Mouse (Mus musculus): ENCODE measurements at regions not wholly inside any gene's neighbourhood (a gene's known extent, or its start where the extent isn't known, plus 50 kb on each side); places are given as distances from the start of the nearest gene placed in this dataset.

- WGBS: 64% methylated on average over 3 of the region's 3 CpGs
- no peak overlapping the region for H3K4me2 ChIP-seq (ENCODE audit: low read depth, low read length, poor library complexity, severe bottlenecking)
- no peak overlapping the region for H3K27ac ChIP-seq (ENCODE audit: low read depth, low read length)
- DNase-seq (ENCODE audit: low spot score): no peak
- no peaks in the 10 kb centered on the region for H3K9me3 ChIP-seq (ENCODE audit: low read length)
- no peak overlapping the region for H3K9ac ChIP-seq (replicated peaks; ENCODE audit: low read length, poor library complexity, severe bottlenecking)
- no peaks in the 10 kb centered on the region for H3K27me3 ChIP-seq (ENCODE audit: insufficient read depth, low read length)
- TF ChIP-seq CTCF (IDR thresholded peaks at IDR 0.05): no peak
- no peak overlapping the region for H3K4me3 ChIP-seq (ENCODE audit: low read depth, low read length)
- no peaks in the 10 kb centered on the region for H3K4me1 ChIP-seq (ENCODE audit: insufficient read depth, low read length)
- no peaks in the 10 kb centered on the region for H3K36me3 ChIP-seq (ENCODE audit: insufficient read depth, low read length)
- ATAC-seq (ENCODE audit: low FRiP score): no peak
Measured at GRCm38 (mm10) chr10:111880354-111880753, 92.1 kb upstream of the Krr1 start.

GRCm38 (mm10) chr10:111881339-111882211 lies 90.9 kb upstream of the Krr1 start:
- 21% methylated on average over 24 of the region's 24 CpGs for WGBS
- Histone ChIP-seq H3K27me3 (ENCODE audit: insufficient read depth, low read length) (no peaks in the 10 kb centered on the region), H3K4me1 (ENCODE audit: insufficient read depth, low read length) (no peaks in the 10 kb centered on the region), H3K27ac (ENCODE audit: low read depth, low read length) (no peak overlapping the region), H3K9me3 (ENCODE audit: low read length) (no peaks in the 10 kb centered on the region), H3K9ac (replicated peaks; ENCODE audit: low read length, poor library complexity, severe bottlenecking) (no peak overlapping the region), H3K4me3 (ENCODE audit: low read depth, low read length) (peak overlapping the region; percentile 23), H3K4me2 (ENCODE audit: low read depth, low read length, poor library complexity, severe bottlenecking) (peak overlapping the region; percentile 45), H3K36me3 (ENCODE audit: insufficient read depth, low read length) (no peaks in the 10 kb centered on the region)
- DNase-seq (ENCODE audit: low spot score): peak; percentile 71
- TF ChIP-seq CTCF (IDR thresholded peaks at IDR 0.05): peak; percentile 58
- peak; percentile 38 for ATAC-seq (ENCODE audit: low FRiP score)

GRCm38 (mm10) chr10:111882521-111882920 lies 89.9 kb upstream of the Krr1 start:
- H3K27ac ChIP-seq (ENCODE audit: low read depth, low read length): no peak overlapping the region
- DNase-seq (ENCODE audit: low spot score) (no peak), ATAC-seq (ENCODE audit: low FRiP score) (no peak)
- 86% methylated on average over 6 of the region's 6 CpGs for WGBS
- no peaks in the 10 kb centered on the region for H3K4me1 ChIP-seq (ENCODE audit: insufficient read depth, low read length)
- H3K4me2 ChIP-seq (ENCODE audit: low read depth, low read length, poor library complexity, severe bottlenecking): peak overlapping the region; percentile 45; the same call in 1 of the 2 replicates
- no peak for TF ChIP-seq CTCF (IDR thresholded peaks at IDR 0.05)
- no peaks in the 10 kb centered on the region for H3K9me3 ChIP-seq (ENCODE audit: low read length)
- no peak overlapping the region for H3K4me3 ChIP-seq (ENCODE audit: low read depth, low read length)
- no peaks in the 10 kb centered on the region for H3K27me3 ChIP-seq (ENCODE audit: insufficient read depth, low read length)
- H3K36me3 ChIP-seq (ENCODE audit: insufficient read depth, low read length): no peaks in the 10 kb centered on the region
- H3K9ac ChIP-seq (replicated peaks; ENCODE audit: low read length, poor library complexity, severe bottlenecking): no peak overlapping the region

GRCm38 (mm10) chr10:111884701-111885100 lies 87.8 kb upstream of the Krr1 start:
- Histone ChIP-seq H3K9me3 (ENCODE audit: low read length) (no peaks in the 10 kb centered on the region), H3K4me1 (ENCODE audit: insufficient read depth, low read length) (no peaks in the 10 kb centered on the region), H3K4me3 (ENCODE audit: low read depth, low read length) (no peak overlapping the region), H3K4me2 (ENCODE audit: low read depth, low read length, poor library complexity, severe bottlenecking) (no peak overlapping the region), H3K36me3 (ENCODE audit: insufficient read depth, low read length) (no peaks in the 10 kb centered on the region), H3K27me3 (ENCODE audit: insufficient read depth, low read length) (no peaks in the 10 kb centered on the region), H3K27ac (ENCODE audit: low read depth, low read length) (no peak overlapping the region), H3K9ac (replicated peaks; ENCODE audit: low read length, poor library complexity, severe bottlenecking) (no peak overlapping the region)
- 68% methylated on average over 4 of the region's 4 CpGs for WGBS
- TF ChIP-seq CTCF (IDR thresholded peaks at IDR 0.05): no peak
- DNase-seq (ENCODE audit: low spot score): peak; percentile 74
- no peak for ATAC-seq (ENCODE audit: low FRiP score)

- no peaks in the 10 kb centered on the region for H3K36me3 ChIP-seq (ENCODE audit: insufficient read depth, low read length)
- H3K9me3 ChIP-seq (ENCODE audit: low read length): no peaks in the 10 kb centered on the region
- ATAC-seq (ENCODE audit: low FRiP score): no peak
- H3K9ac ChIP-seq (replicated peaks; ENCODE audit: low read length, poor library complexity, severe bottlenecking): no peak overlapping the region
- no peak overlapping the region for H3K27ac ChIP-seq (ENCODE audit: low read depth, low read length)
- H3K4me3 ChIP-seq (ENCODE audit: low read depth, low read length): no peak overlapping the region
- no peak for TF ChIP-seq CTCF (IDR thresholded peaks at IDR 0.05)
- no peaks in the 10 kb centered on the region for H3K4me1 ChIP-seq (ENCODE audit: insufficient read depth, low read length)
- no peak for DNase-seq (ENCODE audit: low spot score)
- no peak overlapping the region for H3K4me2 ChIP-seq (ENCODE audit: low read depth, low read length, poor library complexity, severe bottlenecking)
- no peaks in the 10 kb centered on the region for H3K27me3 ChIP-seq (ENCODE audit: insufficient read depth, low read length)
- WGBS: 98% methylated on average over 5 of the region's 5 CpGs
Measured at GRCm38 (mm10) chr10:111889111-111889510, 83.4 kb upstream of the Krr1 start.

- H3K27ac ChIP-seq (ENCODE audit: low read depth, low read length): no peak overlapping the region
- no peak overlapping the region for H3K9ac ChIP-seq (replicated peaks; ENCODE audit: low read length, poor library complexity, severe bottlenecking)
- no peaks in the 10 kb centered on the region for H3K36me3 ChIP-seq (ENCODE audit: insufficient read depth, low read length)
- H3K4me2 ChIP-seq (ENCODE audit: low read depth, low read length, poor library complexity, severe bottlenecking): no peak overlapping the region
- TF ChIP-seq CTCF (IDR thresholded peaks at IDR 0.05): no peak
- H3K9me3 ChIP-seq (ENCODE audit: low read length): no peaks in the 10 kb centered on the region
- WGBS: 91% methylated on average over 5 of the region's 5 CpGs
- H3K4me3 ChIP-seq (ENCODE audit: low read depth, low read length): no peak overlapping the region
- DNase-seq (ENCODE audit: low spot score) (no peak), ATAC-seq (ENCODE audit: low FRiP score) (no peak)
- H3K27me3 ChIP-seq (ENCODE audit: insufficient read depth, low read length): no peaks in the 10 kb centered on the region
- no peaks in the 10 kb centered on the region for H3K4me1 ChIP-seq (ENCODE audit: insufficient read depth, low read length)
Measured at GRCm38 (mm10) chr10:111893489-111893888, 79.0 kb upstream of the Krr1 start.
